Mouse (Mus musculus) ES-Bruce4 (cell line): ENCODE measurements at regions not wholly inside any gene's neighbourhood (a gene's known extent, or its start where the extent isn't known, plus 50 kb on each side); places are given as distances from the start of the nearest gene placed in this dataset.

ENCODE experiments used
- CTCF ChIP-seq: IDR thresholded peaks from one replicate; pipeline ENCODE4 v1.8.1; 2011; ENCODE audit warnings: low read depth, low read length
- EP300 ChIP-seq: IDR thresholded peaks from 2 replicates; pipeline ENCODE4 v1.6.1; 2011; ENCODE audit warnings: low read depth, low read length; ENCODE audit not compliant: insufficient read depth

- no peak for TF ChIP-seq EP300
- no peak for TF ChIP-seq CTCF
Observed at GRCm38 (mm10) chr14:72113377-72113993, 378.2 kb downstream of the Gm9195 start.
